Mouse (Mus musculus): ENCODE data around the gene Arfgef2. TPM values are rescaled to one million over a fixed set of nuclear protein-coding genes. Genes with fewer than 3 reads are reported as not detected.

Arfgef2 gene
- total and polyA plus RNA-seq, 2 experiments from 2014 or later: 5.2 to 15.5 TPM

- ATAC-seq (ENCODE audit: insufficient read depth, low read depth): 0 out of 2 replicates have a peak, but pooled peaks have one; percentile 10
- Histone ChIP-seq H3K4me3 (ENCODE audit: low read depth, low read length) (peak overlapping the region; percentile 86), H3K9ac (replicated peaks; ENCODE audit: low read depth, low read length) (peak overlapping the region; percentile 83), H3K4me2 (ENCODE audit: low read depth, low read length) (peak overlapping the region; percentile 81), H3K4me1 (ENCODE audit: control insufficient read depth, insufficient read depth) (peaks cover 14% of the 10 kb centered on the region; the same call in 1 of the 2 replicates), H3K27me3 (ENCODE audit: control insufficient read depth, insufficient read depth, low read length) (no peaks in the 10 kb centered on the region), H3K9me3 (replicated peaks; ENCODE audit: control insufficient read depth, low read length) (no peaks in the 10 kb centered on the region), H3K36me3 (replicated peaks; ENCODE audit: control insufficient read depth, insufficient read depth, low read length) (no peaks in the 10 kb centered on the region; the same call in 1 of the 2 replicates), H3K27ac (ENCODE audit: low read depth) (peak overlapping the region; percentile 99)
- no peak for TF ChIP-seq EP300 (IDR thresholded peaks at IDR 0.05; ENCODE audit: low read depth)
- TF ChIP-seq CTCF (IDR thresholded peaks at IDR 0.05; ENCODE audit: low read depth): no peak
- peak; percentile 23 for DNase-seq (ENCODE audit: low spot score)
- WGBS: under 1% methylated on average over 28 of the region's 28 CpGs
These were observed 101.3 kb downstream of the Arfgef2 start for GRCm38 (mm10) chr2:166906523-166907182.

DNA sequence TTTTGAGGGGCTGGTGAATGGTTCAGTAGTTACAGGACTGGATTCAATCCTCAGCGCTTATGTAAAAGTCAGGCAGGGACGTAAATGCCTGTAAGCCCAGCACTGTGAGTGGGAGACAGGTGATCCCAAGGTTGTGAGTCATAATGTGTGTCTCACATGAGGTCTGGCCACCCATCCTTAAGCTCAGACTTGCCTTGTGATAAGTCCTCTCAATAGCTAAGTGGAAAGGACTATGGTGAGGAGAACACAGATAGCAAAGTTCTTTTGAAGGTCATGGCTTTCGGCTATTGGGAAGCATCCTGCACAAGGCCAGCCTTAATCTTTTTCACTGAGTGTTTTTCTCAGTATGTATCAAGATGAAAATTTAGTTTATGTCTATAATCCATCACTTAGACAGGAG lies 104.3 kb downstream of the Arfgef2 start:
- Histone ChIP-seq H3K9me3 (replicated peaks; ENCODE audit: control insufficient read depth, low read length) (no peaks in the 10 kb centered on the region), H3K27me3 (ENCODE audit: control insufficient read depth, insufficient read depth, low read length) (no peaks in the 10 kb centered on the region), H3K36me3 (replicated peaks; ENCODE audit: control insufficient read depth, insufficient read depth, low read length) (no peaks in the 10 kb centered on the region; the same call in 1 of the 2 replicates), H3K27ac (ENCODE audit: low read depth) (no peak overlapping the region; the same call in 1 of the 2 replicates), H3K4me2 (ENCODE audit: low read depth, low read length) (no peak overlapping the region), H3K4me1 (ENCODE audit: control insufficient read depth, insufficient read depth) (peaks cover 20% of the 10 kb centered on the region; the same call in 1 of the 2 replicates), H3K9ac (replicated peaks; ENCODE audit: low read depth, low read length) (no peak overlapping the region), H3K4me3 (ENCODE audit: low read depth, low read length) (no peak overlapping the region)
- 66% methylated on average over 3 of the region's 3 CpGs for WGBS
- TF ChIP-seq EP300 (IDR thresholded peaks at IDR 0.05; ENCODE audit: low read depth) (no peak), CTCF (IDR thresholded peaks at IDR 0.05; ENCODE audit: low read depth) (no peak)
- DNase-seq (ENCODE audit: low spot score): no peak
- ATAC-seq (ENCODE audit: insufficient read depth, low read depth): no peak

GRCm38 (mm10) chr2:166910536-166910935 lies 105.1 kb downstream of the Arfgef2 start:
- 87% methylated on average over 8 of the region's 8 CpGs for whole genome bisulfite sequencing
- Histone ChIP-seq H3K36me3 (replicated peaks; ENCODE audit: control insufficient read depth, insufficient read depth, low read length) (no peaks in the 10 kb centered on the region; the same call in 1 of the 2 replicates), H3K27me3 (ENCODE audit: control insufficient read depth, insufficient read depth, low read length) (no peaks in the 10 kb centered on the region), H3K9ac (replicated peaks; ENCODE audit: low read depth, low read length) (no peak overlapping the region), H3K4me1 (ENCODE audit: control insufficient read depth, insufficient read depth) (peaks cover 20% of the 10 kb centered on the region; the same call in 1 of the 2 replicates), H3K9me3 (replicated peaks; ENCODE audit: control insufficient read depth, low read length) (no peaks in the 10 kb centered on the region), H3K27ac (ENCODE audit: low read depth) (no peak overlapping the region), H3K4me2 (ENCODE audit: low read depth, low read length) (no peak overlapping the region), H3K4me3 (ENCODE audit: low read depth, low read length) (no peak overlapping the region)
- ATAC-seq (ENCODE audit: insufficient read depth, low read depth) (no peak), DNase-seq (ENCODE audit: low spot score) (no peak)
- TF ChIP-seq EP300 (IDR thresholded peaks at IDR 0.05; ENCODE audit: low read depth) (no peak), CTCF (IDR thresholded peaks at IDR 0.05; ENCODE audit: low read depth) (no peak)

DNA sequence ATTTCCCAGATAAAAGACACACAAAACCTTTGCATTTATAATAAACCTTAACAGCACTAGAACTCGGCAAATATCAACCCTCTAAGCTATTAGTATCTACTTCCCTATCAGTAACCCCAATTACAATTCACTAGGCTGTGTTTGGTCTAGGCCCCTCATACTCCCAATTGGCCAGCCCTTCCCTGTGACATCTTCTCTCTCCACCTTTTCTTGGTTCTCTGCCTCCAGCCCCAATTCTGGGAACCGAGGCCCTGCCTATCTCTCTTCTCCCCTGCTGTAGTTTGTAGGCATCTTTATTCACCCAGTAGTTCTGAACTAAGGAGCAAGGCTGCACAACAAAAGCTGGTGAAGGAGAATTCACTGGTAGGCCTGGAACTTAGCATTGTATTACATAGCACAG lies 118.6 kb downstream of the Arfgef2 start:
- H3K4me2 ChIP-seq (ENCODE audit: low read depth, low read length): no peak overlapping the region
- peaks cover 82% of the 10 kb centered on the region for H3K36me3 ChIP-seq (replicated peaks; ENCODE audit: control insufficient read depth, insufficient read depth, low read length)
- ATAC-seq (ENCODE audit: insufficient read depth, low read depth) (no peak), DNase-seq (ENCODE audit: low spot score) (no peak)
- TF ChIP-seq EP300 (IDR thresholded peaks at IDR 0.05; ENCODE audit: low read depth) (no peak), CTCF (IDR thresholded peaks at IDR 0.05; ENCODE audit: low read depth) (no peak)
- H3K9me3 ChIP-seq (replicated peaks; ENCODE audit: control insufficient read depth, low read length): no peaks in the 10 kb centered on the region
- no peak overlapping the region for H3K9ac ChIP-seq (replicated peaks; ENCODE audit: low read depth, low read length)
- H3K27me3 ChIP-seq (ENCODE audit: control insufficient read depth, insufficient read depth, low read length): no peaks in the 10 kb centered on the region
- no peaks in the 10 kb centered on the region for H3K4me1 ChIP-seq (ENCODE audit: control insufficient read depth, insufficient read depth)
- H3K4me3 ChIP-seq (ENCODE audit: low read depth, low read length): no peak overlapping the region
- 90% methylated on average over 2 of the region's 2 CpGs for WGBS
- no peak overlapping the region for H3K27ac ChIP-seq (ENCODE audit: low read depth)

DNA sequence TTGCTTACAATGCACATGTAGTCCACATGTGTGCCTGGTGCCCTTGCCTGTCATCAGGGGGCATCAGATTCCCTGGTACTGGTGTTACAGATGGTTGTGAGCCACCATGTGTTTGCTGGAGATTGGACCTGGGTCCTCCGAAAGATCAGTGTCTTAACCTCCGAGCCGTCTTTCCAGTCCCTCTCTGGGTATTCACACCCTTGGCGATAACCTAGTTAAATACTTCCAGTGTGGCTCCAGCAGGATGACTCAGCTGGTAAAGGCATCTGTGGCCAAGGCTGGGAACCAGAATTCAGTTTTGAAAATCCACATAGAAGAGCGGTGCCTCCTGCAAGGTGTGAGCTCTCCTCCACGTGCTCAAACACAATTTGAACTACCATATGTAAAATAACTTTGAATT lies 128.6 kb downstream of the Arfgef2 start:
- Histone ChIP-seq H3K9me3 (replicated peaks; ENCODE audit: control insufficient read depth, low read length) (no peaks in the 10 kb centered on the region), H3K9ac (replicated peaks; ENCODE audit: low read depth, low read length) (no peak overlapping the region), H3K27me3 (ENCODE audit: control insufficient read depth, insufficient read depth, low read length) (no peaks in the 10 kb centered on the region), H3K4me3 (ENCODE audit: low read depth, low read length) (no peak overlapping the region), H3K4me1 (ENCODE audit: control insufficient read depth, insufficient read depth) (no peaks in the 10 kb centered on the region), H3K27ac (ENCODE audit: low read depth) (no peak overlapping the region), H3K4me2 (ENCODE audit: low read depth, low read length) (no peak overlapping the region), H3K36me3 (replicated peaks; ENCODE audit: control insufficient read depth, insufficient read depth, low read length) (peaks cover 83% of the 10 kb centered on the region)
- DNase-seq (ENCODE audit: low spot score) (no peak), ATAC-seq (ENCODE audit: insufficient read depth, low read depth) (no peak)
- no peak for TF ChIP-seq CTCF (IDR thresholded peaks at IDR 0.05; ENCODE audit: low read depth)
- no peak for TF ChIP-seq EP300 (IDR thresholded peaks at IDR 0.05; ENCODE audit: low read depth)
- WGBS: 91% methylated on average over 6 of the region's 6 CpGs
